In genomic region chr5:35729844-35730243, GRCm38 (mm10) we compare ENCODE assay signal across 7 mouse cellular contexts. TPM values are rescaled to one million over a fixed set of nuclear protein-coding genes. Genes with fewer than 3 reads are reported as not detected.
DNase-seq lines count a peak whose midpoint lies in the region; ATAC-seq and TF ChIP-seq lines count a peak whose summit lies in the region.

No protein-coding gene starts in this region.

- peak overlapping the region; percentile 68 for H3K4me3 ChIP-seq in E14TG2a.4 (replicated peaks; ENCODE audit: low read length)
- H3K4me3 ChIP-seq in heart, embryonic 13.5 days, result no peak overlapping the region
- no peak overlapping the region for H3K4me3 ChIP-seq in midbrain, embryonic 15.5 days

- peaks cover 4% of the 10 kb centered on the region; the same call in 1 of the 2 replicates for H3K36me3 ChIP-seq in E14TG2a.4 (ENCODE audit: insufficient read depth, low read length)
- no peaks in the 10 kb centered on the region for H3K36me3 ChIP-seq in heart, embryonic 13.5 days
- no peaks in the 10 kb centered on the region for H3K36me3 ChIP-seq in midbrain, embryonic 15.5 days (replicated peaks)

- peak overlapping the region; percentile 63; the same call in 1 of the 2 replicates for H3K4me2 ChIP-seq in heart, embryonic 13.5 days
- no peak overlapping the region for H3K4me2 ChIP-seq in midbrain, embryonic 15.5 days

- peak; percentile 46 to 56 for DNase-seq in B cell, adult 2 months
- DNase-seq in kidney, postnatal 25 days, result peak; percentile 85 to 88
- peak; percentile 21 to 42 for DNase-seq in natural killer cell, adult 2 months (ENCODE audit: low spot score in 2 of 2)
- DNase-seq in cerebellum, postnatal 36 days, result no peak

- H3K9me3 ChIP-seq in E14TG2a.4 (ENCODE audit: low read length), result no peaks in the 10 kb centered on the region
- no peaks in the 10 kb centered on the region for H3K9me3 ChIP-seq in heart, embryonic 13.5 days
- no peaks in the 10 kb centered on the region for H3K9me3 ChIP-seq in midbrain, embryonic 15.5 days

- ATAC-seq in heart, embryonic 13.5 days (ENCODE audit: extremely low read depth, insufficient number of reproducible peaks, low FRiP score, low TSS enrichment), result no peak
- no peak for ATAC-seq in midbrain, embryonic 15.5 days (replicated peaks)

- H3K27me3 ChIP-seq in E14TG2a.4 (ENCODE audit: insufficient read depth, low read length), result no peaks in the 10 kb centered on the region
- no peaks in the 10 kb centered on the region for H3K27me3 ChIP-seq in heart, embryonic 13.5 days (replicated peaks)
- H3K27me3 ChIP-seq in midbrain, embryonic 15.5 days (replicated peaks), result no peaks in the 10 kb centered on the region

- H3K4me1 ChIP-seq in E14TG2a.4 (replicated peaks; ENCODE audit: low read depth, low read length), result peaks cover 38% of the 10 kb centered on the region
- H3K4me1 ChIP-seq in heart, embryonic 13.5 days, result peaks cover 28% of the 10 kb centered on the region
- H3K4me1 ChIP-seq in midbrain, embryonic 15.5 days, result no peaks in the 10 kb centered on the region

- H3K27ac ChIP-seq in heart, embryonic 13.5 days (replicated peaks), result peak overlapping the region; percentile 89
- H3K27ac ChIP-seq in midbrain, embryonic 15.5 days, result no peak overlapping the region

- WGBS in heart, embryonic 13.5 days, result 65% methylated on average over 3 of the region's 3 CpGs
- 76% methylated on average over 3 of the region's 3 CpGs for WGBS in midbrain, embryonic 15.5 days

- H3K9ac ChIP-seq in heart, embryonic 13.5 days, result no peak overlapping the region
- no peak overlapping the region for H3K9ac ChIP-seq in midbrain, embryonic 15.5 days

- TF ChIP-seq CTCF in E14TG2a.4 (conservative IDR thresholded peaks at IDR 0.05; ENCODE audit: low read length), result no peak

RNA-seq across cellular contexts. Expression of gene Sh3tc1, which starts 9.9 kb away (rescaled TPM):
- 9.2 and 9.7 TPM in 2 replicates for polyA plus RNA-seq in heart, embryonic 13.5 days (2015; fragmentation: Nextera tagmentation; extraction: Ambion mirVana)
- 2.5 and 3.5 TPM in 2 replicates for polyA plus RNA-seq in midbrain, embryonic 15.5 days (2015; fragmentation: Nextera tagmentation; extraction: Ambion mirVana)

RNA-seq across cellular contexts. Expression of gene Ablim2, which starts 27.8 kb away (rescaled TPM):
- 4.9 and 5.1 TPM in 2 replicates for polyA plus RNA-seq in heart, embryonic 13.5 days (2015; fragmentation: Nextera tagmentation; extraction: Ambion mirVana)
- polyA plus RNA-seq in midbrain, embryonic 15.5 days (2015; fragmentation: Nextera tagmentation; extraction: Ambion mirVana), result 21.3 and 25.7 TPM in 2 replicates

RNA-seq across cellular contexts. Expression of gene Htra3, which starts 50.3 kb away (rescaled TPM):
- 6.3 and 7.2 TPM in 2 replicates for polyA plus RNA-seq in heart, embryonic 13.5 days (2015; fragmentation: Nextera tagmentation; extraction: Ambion mirVana)
- 14.9 and 15.2 TPM in 2 replicates for polyA plus RNA-seq in midbrain, embryonic 15.5 days (2015; fragmentation: Nextera tagmentation; extraction: Ambion mirVana)

Comparison
In these comparisons a context has a peak if more than half of its experiments do, and no peak if none do; other contexts are left out.
1. DNase-seq: peak in B cell, adult 2 months (2 of 2), kidney, postnatal 25 days (2 of 2) and natural killer cell, adult 2 months (2 of 2); none in cerebellum, postnatal 36 days (0 of 2).